Mouse (Mus musculus): ENCODE data around the gene Agmat. TPM values are rescaled to one million over a fixed set of nuclear protein-coding genes. Genes with fewer than 3 reads are reported as not detected.

Gene Agmat
- 1.1 and 1.4 TPM in 2 replicates for polyA plus RNA-seq (2014; fragmentation: Nextera tagmentation; extraction: Ambion mirVana)

DNA sequence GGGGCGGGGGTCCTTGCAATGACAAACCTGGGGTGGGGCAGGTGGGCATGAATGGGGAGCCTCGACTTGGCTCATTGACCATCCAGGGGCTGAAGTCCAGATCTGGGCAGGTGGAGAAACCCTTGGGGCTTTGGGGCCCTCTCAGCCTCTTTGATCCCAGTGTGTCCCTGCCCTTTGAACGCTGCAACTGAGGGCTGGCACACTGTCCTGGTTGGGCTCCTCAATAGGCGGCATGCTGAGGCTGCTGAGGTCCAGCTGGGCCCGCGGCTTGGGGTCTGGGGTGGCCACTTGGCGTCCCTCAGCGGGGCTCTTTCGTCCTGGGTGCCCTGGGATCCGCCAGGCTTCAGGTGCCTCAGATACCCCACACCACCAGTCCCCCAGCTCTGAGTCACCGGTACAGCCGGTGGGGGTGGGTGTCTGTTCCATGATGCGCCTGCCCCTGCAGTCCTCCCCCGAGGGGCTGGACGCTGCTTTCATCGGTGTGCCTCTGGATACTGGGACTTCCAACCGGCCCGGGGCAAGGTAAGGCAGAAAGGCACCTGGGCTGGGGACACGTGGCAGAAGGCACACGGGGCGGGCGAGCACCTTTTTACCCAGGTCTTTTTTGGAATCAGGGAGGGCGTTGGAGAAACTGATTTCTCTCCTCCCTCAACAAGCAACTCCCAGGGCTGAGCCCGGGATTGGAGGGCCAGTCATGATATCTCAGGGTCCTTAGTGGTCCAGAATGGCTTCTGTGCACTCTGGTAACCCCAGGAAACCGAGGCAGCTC, at the start of gene Agmat:
TSS of gene Agmat (plus strand) at position 95 of the 769 bp plus-strand sequence.
- H3K27me3 ChIP-seq (ENCODE audit: control insufficient read depth, insufficient read depth, low read length), result no peaks in the 10 kb centered on the region
- H3K36me3 ChIP-seq (ENCODE audit: control insufficient read depth, insufficient read depth, low read length), result no peaks in the 10 kb centered on the region
- H3K9ac ChIP-seq (ENCODE audit: low read length), result no peak within 1 kb of the TSS; the same call in 1 of the 2 replicates
- no peak within 1 kb of the TSS for H3K4me2 ChIP-seq (ENCODE audit: low read length)
- WGBS, result 22% methylated on average over 25 of the region's 25 CpGs
- no peak within 1 kb of the TSS for H3K4me3 ChIP-seq (ENCODE audit: control insufficient read depth in 1 of 2, insufficient read depth in 1 of 2, low read depth in 1 of 2, low read length in 2 of 2)
- no peak for ATAC-seq (ENCODE audit: insufficient number of reproducible peaks, insufficient read depth, low FRiP score, low read depth)
- peaks cover 13 to 24% of the 10 kb centered on the region in 2 experiments for H3K4me1 ChIP-seq (ENCODE audit: control insufficient read depth in 2 of 2, insufficient read depth in 2 of 2, low read length in 2 of 2)
- H3K27ac ChIP-seq (replicated peaks in 1 of 2; ENCODE audit: control insufficient read depth in 1 of 2, insufficient read depth in 1 of 2, low read depth in 2 of 2, low read length in 2 of 2), result no peak within 1 kb of the TSS
- H3K9me3 ChIP-seq (ENCODE audit: control insufficient read depth, low read length), result no peaks in the 10 kb centered on the region

DNA sequence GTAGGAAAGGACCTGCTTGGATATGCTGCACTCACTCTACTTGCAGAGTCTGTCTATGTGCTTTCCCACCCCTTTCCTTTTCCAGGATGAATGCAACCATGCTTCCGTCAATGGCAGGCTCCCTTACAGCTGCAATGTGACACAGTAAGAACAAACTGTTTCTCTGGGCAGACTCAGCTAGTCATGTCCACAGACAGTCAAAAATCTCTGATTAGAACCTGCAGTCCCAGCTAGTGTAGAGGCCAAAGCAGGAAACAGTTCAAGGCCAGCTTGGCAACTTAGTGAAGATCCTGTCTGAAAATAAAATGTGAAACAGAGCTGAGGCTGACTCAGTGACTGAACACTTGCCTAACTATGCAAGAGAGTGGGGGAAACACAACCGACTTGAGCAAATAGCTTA, 41.8 kb upstream of the Agmat start:
- H3K9me3 ChIP-seq (ENCODE audit: control insufficient read depth, low read length), result no peaks in the 10 kb centered on the region
- WGBS, result 93% methylated on average over 2 of the region's 2 CpGs
- no peak overlapping the region for H3K9ac ChIP-seq (ENCODE audit: low read length)
- no peak overlapping the region for H3K4me2 ChIP-seq (ENCODE audit: low read length)
- H3K4me1 ChIP-seq (ENCODE audit: control insufficient read depth in 2 of 2, insufficient read depth in 2 of 2, low read length in 2 of 2), result no peaks in the 10 kb centered on the region
- no peak overlapping the region for H3K27ac ChIP-seq (replicated peaks in 1 of 2; ENCODE audit: control insufficient read depth in 1 of 2, insufficient read depth in 1 of 2, low read depth in 2 of 2, low read length in 2 of 2)
- no peaks in the 10 kb centered on the region for H3K27me3 ChIP-seq (ENCODE audit: control insufficient read depth, insufficient read depth, low read length)
- no peak for ATAC-seq (ENCODE audit: insufficient number of reproducible peaks, insufficient read depth, low FRiP score, low read depth)
- peaks cover 100% of the 10 kb centered on the region for H3K36me3 ChIP-seq (ENCODE audit: control insufficient read depth, insufficient read depth, low read length)
- no peak overlapping the region for H3K4me3 ChIP-seq (ENCODE audit: control insufficient read depth in 1 of 2, insufficient read depth in 1 of 2, low read depth in 1 of 2, low read length in 2 of 2)

GRCm38 (mm10) chr4:141705331-141705730, 41.1 kb upstream of the Agmat start:
- Histone ChIP-seq H3K27me3 (ENCODE audit: control insufficient read depth, insufficient read depth, low read length) (no peaks in the 10 kb centered on the region), H3K4me3 (ENCODE audit: control insufficient read depth in 1 of 2, insufficient read depth in 1 of 2, low read depth in 1 of 2, low read length in 2 of 2) (no peak overlapping the region), H3K4me2 (ENCODE audit: low read length) (no peak overlapping the region), H3K36me3 (ENCODE audit: control insufficient read depth, insufficient read depth, low read length) (peaks cover 99% of the 10 kb centered on the region), H3K9me3 (ENCODE audit: control insufficient read depth, low read length) (no peaks in the 10 kb centered on the region), H3K27ac (replicated peaks in 1 of 2; ENCODE audit: control insufficient read depth in 1 of 2, insufficient read depth in 1 of 2, low read depth in 2 of 2, low read length in 2 of 2) (no peak overlapping the region), H3K4me1 (ENCODE audit: control insufficient read depth in 2 of 2, insufficient read depth in 2 of 2, low read length in 2 of 2) (no peaks in the 10 kb centered on the region), H3K9ac (ENCODE audit: low read length) (no peak overlapping the region)
- WGBS, result 76% methylated on average over 4 of the region's 4 CpGs
- ATAC-seq (ENCODE audit: insufficient number of reproducible peaks, insufficient read depth, low FRiP score, low read depth), result no peak

- WGBS, result 91% methylated on average over 7 of the region's 7 CpGs
- Histone ChIP-seq H3K27me3 (ENCODE audit: control insufficient read depth, insufficient read depth, low read length) (no peaks in the 10 kb centered on the region), H3K4me2 (ENCODE audit: low read length) (no peak overlapping the region), H3K27ac (replicated peaks in 1 of 2; ENCODE audit: control insufficient read depth in 1 of 2, insufficient read depth in 1 of 2, low read depth in 2 of 2, low read length in 2 of 2) (no peak overlapping the region), H3K9ac (ENCODE audit: low read length) (no peak overlapping the region), H3K4me1 (ENCODE audit: control insufficient read depth in 2 of 2, insufficient read depth in 2 of 2, low read length in 2 of 2) (no peaks in the 10 kb centered on the region), H3K9me3 (ENCODE audit: control insufficient read depth, low read length) (no peaks in the 10 kb centered on the region), H3K4me3 (ENCODE audit: control insufficient read depth in 1 of 2, insufficient read depth in 1 of 2, low read depth in 1 of 2, low read length in 2 of 2) (no peak overlapping the region), H3K36me3 (ENCODE audit: control insufficient read depth, insufficient read depth, low read length) (peaks cover 99% of the 10 kb centered on the region)
- ATAC-seq (ENCODE audit: insufficient number of reproducible peaks, insufficient read depth, low FRiP score, low read depth), result no peak
These were observed 38.5 kb upstream of the Agmat start for GRCm38 (mm10) chr4:141708005-141708404.

- 92% methylated on average over 2 of the region's 2 CpGs for WGBS
- H3K9ac ChIP-seq (ENCODE audit: low read length), result no peak overlapping the region
- H3K27ac ChIP-seq (replicated peaks in 1 of 2; ENCODE audit: control insufficient read depth in 1 of 2, insufficient read depth in 1 of 2, low read depth in 2 of 2, low read length in 2 of 2), result no peak overlapping the region
- H3K9me3 ChIP-seq (ENCODE audit: control insufficient read depth, low read length), result no peaks in the 10 kb centered on the region
- no peak overlapping the region for H3K4me3 ChIP-seq (ENCODE audit: control insufficient read depth in 1 of 2, insufficient read depth in 1 of 2, low read depth in 1 of 2, low read length in 2 of 2)
- H3K4me1 ChIP-seq (ENCODE audit: control insufficient read depth in 2 of 2, insufficient read depth in 2 of 2, low read length in 2 of 2), result no peaks in the 10 kb centered on the region
- H3K36me3 ChIP-seq (ENCODE audit: control insufficient read depth, insufficient read depth, low read length), result peaks cover 99% of the 10 kb centered on the region
- no peak for ATAC-seq (ENCODE audit: insufficient number of reproducible peaks, insufficient read depth, low FRiP score, low read depth)
- no peak overlapping the region for H3K4me2 ChIP-seq (ENCODE audit: low read length)
- no peaks in the 10 kb centered on the region for H3K27me3 ChIP-seq (ENCODE audit: control insufficient read depth, insufficient read depth, low read length)
These were observed 37.5 kb upstream of the Agmat start for GRCm38 (mm10) chr4:141708971-141709370.

- peaks cover 77% of the 10 kb centered on the region for H3K36me3 ChIP-seq (ENCODE audit: control insufficient read depth, insufficient read depth, low read length)
These were observed 35.2 kb upstream of the Agmat start for GRCm38 (mm10) chr4:141711250-141711649.

DNA sequence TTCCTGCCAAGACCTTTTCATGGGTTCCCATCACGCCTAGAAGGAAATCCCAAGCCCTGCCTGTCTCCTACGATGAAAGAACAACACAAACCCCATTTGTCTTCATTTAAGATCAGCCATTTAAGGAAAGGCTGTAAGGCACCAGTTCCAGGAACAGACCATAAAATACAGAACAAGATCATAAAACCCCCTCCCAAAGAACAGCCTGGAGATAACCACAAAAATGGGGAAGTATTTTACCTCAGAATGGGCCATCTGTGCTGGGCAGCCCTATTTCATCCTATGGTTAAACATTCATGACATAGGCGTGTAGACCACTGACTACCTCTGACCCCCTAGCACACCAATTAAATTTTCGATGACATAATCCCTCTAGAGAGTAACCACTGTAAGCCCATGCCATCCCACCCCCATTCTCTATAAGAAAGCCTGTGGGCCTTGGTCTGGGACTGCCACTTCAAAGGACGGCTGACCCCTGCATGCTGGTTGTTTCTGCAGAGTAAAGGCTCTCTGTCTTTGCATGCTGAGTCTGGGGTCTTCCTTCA, 32.8 kb upstream of the Agmat start:
- Histone ChIP-seq H3K9ac (ENCODE audit: low read length) (no peak overlapping the region), H3K4me1 (ENCODE audit: control insufficient read depth in 2 of 2, insufficient read depth in 2 of 2, low read length in 2 of 2) (peaks cover 4 to 16% of the 10 kb centered on the region in 2 experiments; a peak in 3 of 4 replicates), H3K27me3 (ENCODE audit: control insufficient read depth, insufficient read depth, low read length) (no peaks in the 10 kb centered on the region), H3K4me3 (ENCODE audit: control insufficient read depth in 1 of 2, insufficient read depth in 1 of 2, low read depth in 1 of 2, low read length in 2 of 2) (no peak overlapping the region), H3K9me3 (ENCODE audit: control insufficient read depth, low read length) (no peaks in the 10 kb centered on the region), H3K27ac (replicated peaks in 1 of 2; ENCODE audit: control insufficient read depth in 1 of 2, insufficient read depth in 1 of 2, low read depth in 2 of 2, low read length in 2 of 2) (no peak overlapping the region), H3K36me3 (ENCODE audit: control insufficient read depth, insufficient read depth, low read length) (peaks cover 59% of the 10 kb centered on the region), H3K4me2 (ENCODE audit: low read length) (no peak overlapping the region)
- WGBS, result 84% methylated on average over 5 of the region's 5 CpGs
- no peak for ATAC-seq (ENCODE audit: insufficient number of reproducible peaks, insufficient read depth, low FRiP score, low read depth)

More at GRCm38 (mm10) chr4:141711250-141711649, 35.2 kb upstream of the Agmat start:
- Histone ChIP-seq H3K4me2 (ENCODE audit: low read length) (no peak overlapping the region), H3K4me3 (ENCODE audit: control insufficient read depth in 1 of 2, insufficient read depth in 1 of 2, low read depth in 1 of 2, low read length in 2 of 2) (no peak overlapping the region), H3K4me1 (ENCODE audit: control insufficient read depth in 2 of 2, insufficient read depth in 2 of 2, low read length in 2 of 2) (peaks cover 4 to 15% of the 10 kb centered on the region in 2 experiments; a peak in 3 of 4 replicates), H3K9me3 (ENCODE audit: control insufficient read depth, low read length) (no peaks in the 10 kb centered on the region), H3K27ac (replicated peaks in 1 of 2; ENCODE audit: control insufficient read depth in 1 of 2, insufficient read depth in 1 of 2, low read depth in 2 of 2, low read length in 2 of 2) (no peak overlapping the region), H3K9ac (ENCODE audit: low read length) (no peak overlapping the region), H3K27me3 (ENCODE audit: control insufficient read depth, insufficient read depth, low read length) (no peaks in the 10 kb centered on the region)
- no peak for ATAC-seq (ENCODE audit: insufficient number of reproducible peaks, insufficient read depth, low FRiP score, low read depth)
- 95% methylated on average over 1 of the region's 1 CpGs for WGBS
